Mouse (Mus musculus) spleen, adult 2 months (tissue): ENCODE measurements at regions not wholly inside any gene's neighbourhood (a gene's known extent, or its start where the extent isn't known, plus 50 kb on each side); places are given as distances from the start of the nearest gene placed in this dataset.

Experiments used
- DNase-seq, 2 experiments: peaks; one replicate each; pipeline versions ENCODE4 v3.0.0 to v3.0.0-alpha.2; 2012 to 2021; ENCODE audit warnings: low spot score in 2 of 2, low read depth in 1 of 2
- H3K27ac ChIP-seq: fragments of 200-500 bp; 2 replicates; pipeline ENCODE4 v1.5.1; 2012; ENCODE audit warnings: low read length, inconsistent platforms; ENCODE audit not compliant: insufficient read depth
- H3K27me3 ChIP-seq: fragments of 200-500 bp; 2 replicates; pipeline ENCODE4 v1.6.1; 2012; ENCODE audit warnings: mild to moderate bottlenecking, moderate library complexity, low read length, inconsistent platforms; ENCODE audit not compliant: control insufficient read depth, insufficient read depth
- H3K36me3 ChIP-seq: fragments of 200-500 bp; 2 replicates; pipeline ENCODE4 v1.6.1; 2012; ENCODE audit warnings: mild to moderate bottlenecking, low read length, inconsistent platforms; ENCODE audit not compliant: control insufficient read depth, insufficient read depth
- H3K4me1 ChIP-seq: fragments of 200-500 bp; 2 replicates; pipeline ENCODE4 v1.6.1; 2011; ENCODE audit warnings: inconsistent platforms; ENCODE audit not compliant: control insufficient read depth, insufficient read depth, insufficient read length
- H3K4me3 ChIP-seq: fragments of 200-500 bp; 2 replicates; pipeline ENCODE4 v1.5.1; 2011; ENCODE audit warnings: mild to moderate bottlenecking, inconsistent platforms; ENCODE audit not compliant: insufficient read depth, insufficient read length; ENCODE audit errors: extremely low read depth
- CTCF ChIP-seq: fragments of 200-500 bp; IDR thresholded peaks from 2 replicates; pipeline ENCODE4 v1.5.1; 2011; ENCODE audit warnings: mild to moderate bottlenecking, inconsistent platforms; ENCODE audit not compliant: insufficient read depth, insufficient read length, insufficient replicate concordance; ENCODE audit errors: extremely low read depth
- POLR2A ChIP-seq: fragments of 200-500 bp; IDR thresholded peaks from 2 replicates; pipeline ENCODE4 v1.6.1; 2011; ENCODE audit warnings: low read depth, low read length, inconsistent platforms
- WGBS: fragments of 180-500 bp; shearing (Covaris S2); methylation state at CpG from one replicate; pipeline ENCODE4 v1.1.7; 2018; 5-methylcytosine and 5-hydroxymethylcytosine counted together

- H3K27me3 ChIP-seq, result no peaks in the 10 kb centered on the region
- no peak overlapping the region for H3K27ac ChIP-seq
- no peak overlapping the region for H3K4me3 ChIP-seq
- WGBS, result 74% methylated on average over 3 of the region's 3 CpGs
- peaks cover 3% of the 10 kb centered on the region; the same call in 1 of the 2 replicates for H3K4me1 ChIP-seq
- TF ChIP-seq POLR2A (no peak), CTCF (no peak)
- no peak for DNase-seq
- no peaks in the 10 kb centered on the region for H3K36me3 ChIP-seq
Measured at GRCm38 (mm10) chr15:36373481-36373880, 634.1 kb downstream of the Zfp706 start.

GRCm38 (mm10) chr15:36371382-36371781 is 636.2 kb downstream of the Zfp706 start:
- TF ChIP-seq CTCF (no peak), POLR2A (no peak)
- Histone ChIP-seq H3K4me3 (no peak overlapping the region), H3K36me3 (no peaks in the 10 kb centered on the region), H3K4me1 (peaks cover 3% of the 10 kb centered on the region; the same call in 1 of the 2 replicates), H3K27me3 (no peaks in the 10 kb centered on the region), H3K27ac (no peak overlapping the region)
- no peak for DNase-seq

- H3K36me3 ChIP-seq, result no peaks in the 10 kb centered on the region
- no peak for DNase-seq
- H3K27ac ChIP-seq, result no peak overlapping the region
- no peak for TF ChIP-seq CTCF
- TF ChIP-seq POLR2A, result no peak
- 95% methylated on average over 4 of the region's 4 CpGs for WGBS
- H3K4me1 ChIP-seq, result peaks cover 3% of the 10 kb centered on the region; the same call in 1 of the 2 replicates
- no peaks in the 10 kb centered on the region for H3K27me3 ChIP-seq
- H3K4me3 ChIP-seq, result no peak overlapping the region
Measured at GRCm38 (mm10) chr15:36370906-36371305, 636.7 kb downstream of the Zfp706 start.

- Histone ChIP-seq H3K27me3 (no peaks in the 10 kb centered on the region), H3K36me3 (no peaks in the 10 kb centered on the region), H3K4me1 (0 out of 2 replicates have a peak, but pooled peaks cover 2% of the 10 kb centered on the region), H3K27ac (no peak overlapping the region), H3K4me3 (no peak overlapping the region)
- no peak for DNase-seq
- TF ChIP-seq CTCF (no peak), POLR2A (no peak)
Measured at GRCm38 (mm10) chr15:36367296-36367695, 640.3 kb downstream of the Zfp706 start.

GRCm38 (mm10) chr15:36364757-36365156 is 642.8 kb downstream of the Zfp706 start:
- Histone ChIP-seq H3K4me3 (no peak overlapping the region), H3K36me3 (no peaks in the 10 kb centered on the region), H3K4me1 (peaks cover 6% of the 10 kb centered on the region; the same call in 1 of the 2 replicates), H3K27ac (no peak overlapping the region), H3K27me3 (no peaks in the 10 kb centered on the region)
- TF ChIP-seq CTCF (no peak), POLR2A (no peak)
- DNase-seq, result no peak

GRCm38 (mm10) chr15:36364062-36364461 is 643.5 kb downstream of the Zfp706 start:
- TF ChIP-seq POLR2A, result no peak
- TF ChIP-seq CTCF, result no peak
- Histone ChIP-seq H3K4me1 (peaks cover 6% of the 10 kb centered on the region; the same call in 1 of the 2 replicates), H3K4me3 (no peak overlapping the region), H3K36me3 (no peaks in the 10 kb centered on the region), H3K27ac (no peak overlapping the region), H3K27me3 (no peaks in the 10 kb centered on the region)
- WGBS, result 49% methylated on average over 5 of the region's 5 CpGs
- peak in 1 of 2 experiments; percentile 29 for DNase-seq

GRCm38 (mm10) chr15:36362911-36363565 is 644.5 kb downstream of the Zfp706 start:
- Histone ChIP-seq H3K4me3 (no peak overlapping the region), H3K4me1 (peaks cover 6% of the 10 kb centered on the region; the same call in 1 of the 2 replicates), H3K27ac (no peak overlapping the region), H3K36me3 (no peaks in the 10 kb centered on the region), H3K27me3 (no peaks in the 10 kb centered on the region)
- DNase-seq, result no peak
- WGBS, result 81% methylated on average over 4 of the region's 4 CpGs
- TF ChIP-seq POLR2A (no peak), CTCF (no peak)
